Mouse (Mus musculus): Measurements from ENCODE around the gene Sox9. TPM values are rescaled to one million over a fixed set of nuclear protein-coding genes. Genes with fewer than 3 reads are reported as not detected.

Sox9 gene
- polyA plus RNA-seq (2014; fragmentation: Nextera tagmentation; extraction: Ambion mirVana) = 34.4 and 39.6 TPM in 2 replicates

DNA sequence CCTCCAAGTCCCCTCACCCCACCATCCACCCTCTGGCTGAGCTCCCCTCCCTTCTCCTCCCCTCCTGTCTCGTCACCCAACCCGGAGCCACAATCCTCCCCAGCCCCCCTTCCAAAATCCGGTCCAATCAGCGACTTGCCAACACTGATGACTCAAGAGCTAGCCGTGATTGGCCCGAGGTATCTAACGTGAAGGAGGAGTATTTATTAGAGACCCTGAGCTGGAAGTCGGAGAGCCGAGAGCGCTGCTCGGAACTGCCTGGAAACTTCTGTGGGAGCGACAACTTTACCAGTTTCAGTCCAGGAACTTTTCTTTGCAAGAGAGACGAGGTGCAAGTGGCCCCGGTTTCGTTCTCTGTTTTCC, at the start of gene Sox9:
Sox9 (plus strand) TSS at position 231 of the 363 bp plus-strand sequence.
- Histone ChIP-seq H3K36me3 (ENCODE audit: control insufficient read depth, insufficient read depth, low read length) (no peaks in the 10 kb centered on the region), H3K9me3 (ENCODE audit: control insufficient read depth, low read length) (no peaks in the 10 kb centered on the region), H3K9ac (replicated peaks; ENCODE audit: low read depth, low read length) (peak within 1 kb of the TSS; percentile 64), H3K4me1 (ENCODE audit: control insufficient read depth, insufficient read depth, low read length) (peaks cover 16% of the 10 kb centered on the region), H3K4me3 (ENCODE audit: low read depth, low read length) (peak within 1 kb of the TSS; percentile 60), H3K4me2 (ENCODE audit: low read depth, low read length) (peak within 1 kb of the TSS; percentile 93), H3K27me3 (ENCODE audit: control insufficient read depth, insufficient read depth, low read length) (no peaks in the 10 kb centered on the region), H3K27ac (ENCODE audit: low read depth, low read length) (peak within 1 kb of the TSS; percentile 76)
- peak; percentile 87 for ATAC-seq (ENCODE audit: low read depth)
- WGBS = 0% methylated on average over 15 of the region's 15 CpGs

DNA sequence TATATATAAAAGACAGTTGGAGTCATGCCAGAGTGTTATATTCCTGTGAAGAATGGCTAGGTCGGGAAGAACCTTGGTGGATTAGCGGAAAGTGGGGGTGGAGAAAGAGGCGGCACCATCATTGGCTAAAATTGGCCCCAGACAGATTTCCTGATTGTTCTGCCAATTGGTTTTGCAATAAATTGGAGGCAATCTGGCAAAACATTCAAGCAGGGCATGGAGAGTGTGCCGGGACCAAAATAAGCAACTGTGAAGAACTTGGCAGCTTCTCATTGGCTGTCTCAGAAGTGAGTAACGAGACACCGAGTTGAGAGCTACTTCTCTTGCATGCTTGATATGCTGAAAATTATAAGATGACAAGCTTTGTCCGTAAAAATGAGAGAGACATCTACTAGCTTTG, 49.6 kb upstream of the Sox9 start:
- no peak overlapping the region for H3K4me2 ChIP-seq (ENCODE audit: low read depth, low read length)
- no peaks in the 10 kb centered on the region for H3K9me3 ChIP-seq (ENCODE audit: control insufficient read depth, low read length)
- no peak overlapping the region for H3K27ac ChIP-seq (ENCODE audit: low read depth, low read length)
- ATAC-seq (ENCODE audit: low read depth) = no peak
- no peaks in the 10 kb centered on the region for H3K4me1 ChIP-seq (ENCODE audit: control insufficient read depth, insufficient read depth, low read length)
- no peak overlapping the region for H3K9ac ChIP-seq (replicated peaks; ENCODE audit: low read depth, low read length)
- no peaks in the 10 kb centered on the region for H3K27me3 ChIP-seq (ENCODE audit: control insufficient read depth, insufficient read depth, low read length)
- WGBS = 83% methylated on average over 7 of the region's 7 CpGs
- H3K36me3 ChIP-seq (ENCODE audit: control insufficient read depth, insufficient read depth, low read length) = no peaks in the 10 kb centered on the region
- no peak overlapping the region for H3K4me3 ChIP-seq (ENCODE audit: low read depth, low read length)

DNA sequence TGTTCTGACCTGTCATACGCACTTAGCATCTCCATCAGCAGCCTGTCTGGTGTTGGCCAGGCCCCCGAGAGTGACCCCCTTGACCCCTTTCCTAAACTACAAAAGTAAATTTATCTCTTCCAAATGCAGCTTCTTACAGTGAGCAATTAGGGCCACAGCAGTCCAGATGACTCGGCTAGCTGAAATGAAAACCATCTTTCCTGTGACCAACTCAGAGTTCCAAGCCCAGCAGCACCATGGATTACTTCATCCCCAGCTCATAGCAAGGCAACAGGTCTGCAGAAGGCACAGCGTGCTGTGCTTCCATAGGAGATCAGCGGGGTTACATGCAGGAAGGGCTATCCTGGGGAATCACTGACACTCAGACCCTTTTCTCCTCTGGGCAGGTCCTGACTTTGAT, 45.0 kb upstream of the Sox9 start:
- no peak for ATAC-seq (ENCODE audit: low read depth)
- H3K9ac ChIP-seq (replicated peaks; ENCODE audit: low read depth, low read length) = no peak overlapping the region
- H3K4me1 ChIP-seq (ENCODE audit: control insufficient read depth, insufficient read depth, low read length) = no peaks in the 10 kb centered on the region
- H3K36me3 ChIP-seq (ENCODE audit: control insufficient read depth, insufficient read depth, low read length) = no peaks in the 10 kb centered on the region
- 87% methylated on average over 5 of the region's 5 CpGs for WGBS
- H3K4me2 ChIP-seq (ENCODE audit: low read depth, low read length) = no peak overlapping the region
- H3K27me3 ChIP-seq (ENCODE audit: control insufficient read depth, insufficient read depth, low read length) = no peaks in the 10 kb centered on the region
- H3K9me3 ChIP-seq (ENCODE audit: control insufficient read depth, low read length) = no peaks in the 10 kb centered on the region
- H3K27ac ChIP-seq (ENCODE audit: low read depth, low read length) = no peak overlapping the region
- H3K4me3 ChIP-seq (ENCODE audit: low read depth, low read length) = no peak overlapping the region

DNA sequence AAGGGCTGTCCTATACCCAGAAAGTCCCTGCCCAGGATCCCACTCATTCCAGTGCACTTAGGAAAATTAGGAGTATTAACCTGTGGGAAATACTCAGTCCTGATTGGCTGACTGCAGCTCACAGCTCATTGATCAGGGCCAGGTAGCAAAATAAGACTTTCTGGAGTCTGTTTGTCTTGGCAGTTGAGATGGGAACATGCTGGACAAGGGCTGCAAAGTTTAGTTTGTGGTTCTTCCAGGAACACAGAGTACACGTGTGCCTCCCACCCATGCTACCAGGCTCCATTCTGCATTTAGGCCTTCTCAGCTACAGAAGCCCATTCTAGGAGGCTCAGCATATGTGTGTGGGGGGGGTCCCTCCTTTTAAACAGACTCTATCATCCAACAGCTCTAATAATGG, 42.3 kb upstream of the Sox9 start:
- Histone ChIP-seq H3K4me2 (ENCODE audit: low read depth, low read length) (no peak overlapping the region), H3K4me1 (ENCODE audit: control insufficient read depth, insufficient read depth, low read length) (no peaks in the 10 kb centered on the region), H3K9me3 (ENCODE audit: control insufficient read depth, low read length) (no peaks in the 10 kb centered on the region), H3K27me3 (ENCODE audit: control insufficient read depth, insufficient read depth, low read length) (no peaks in the 10 kb centered on the region), H3K9ac (replicated peaks; ENCODE audit: low read depth, low read length) (no peak overlapping the region), H3K36me3 (ENCODE audit: control insufficient read depth, insufficient read depth, low read length) (no peaks in the 10 kb centered on the region), H3K27ac (ENCODE audit: low read depth, low read length) (no peak overlapping the region), H3K4me3 (ENCODE audit: low read depth, low read length) (no peak overlapping the region)
- 97% methylated on average over 1 of the region's 1 CpGs for WGBS
- no peak for ATAC-seq (ENCODE audit: low read depth)

DNA sequence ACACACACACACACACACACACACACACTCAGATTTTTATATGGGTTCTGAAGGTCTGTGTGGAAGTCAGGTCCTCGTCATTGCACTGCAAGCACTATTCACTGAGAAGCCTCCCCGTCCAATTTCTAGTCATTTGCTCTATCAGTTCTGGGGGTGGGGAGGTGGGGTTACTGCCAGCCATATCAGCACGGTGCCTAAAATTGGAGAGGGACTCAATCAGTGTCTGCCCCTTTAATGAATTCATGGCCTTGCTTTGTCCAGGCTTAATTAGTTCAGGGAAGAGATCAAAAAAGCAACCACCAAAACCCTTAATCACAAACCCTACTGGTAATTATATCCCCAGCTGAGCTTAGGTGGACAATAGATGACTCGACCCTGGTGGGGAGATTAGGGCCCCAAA, 25.5 kb upstream of the Sox9 start:
- 9% methylated on average over 4 of the region's 4 CpGs for WGBS
- ATAC-seq (ENCODE audit: low read depth) = no peak
- no peaks in the 10 kb centered on the region for H3K4me1 ChIP-seq (ENCODE audit: control insufficient read depth, insufficient read depth, low read length)
- no peak overlapping the region for H3K9ac ChIP-seq (replicated peaks; ENCODE audit: low read depth, low read length)
- no peaks in the 10 kb centered on the region for H3K27me3 ChIP-seq (ENCODE audit: control insufficient read depth, insufficient read depth, low read length)
- no peak overlapping the region for H3K27ac ChIP-seq (ENCODE audit: low read depth, low read length)
- no peak overlapping the region for H3K4me2 ChIP-seq (ENCODE audit: low read depth, low read length)
- no peaks in the 10 kb centered on the region for H3K9me3 ChIP-seq (ENCODE audit: control insufficient read depth, low read length)
- no peaks in the 10 kb centered on the region for H3K36me3 ChIP-seq (ENCODE audit: control insufficient read depth, insufficient read depth, low read length)
- no peak overlapping the region for H3K4me3 ChIP-seq (ENCODE audit: low read depth, low read length)

DNA sequence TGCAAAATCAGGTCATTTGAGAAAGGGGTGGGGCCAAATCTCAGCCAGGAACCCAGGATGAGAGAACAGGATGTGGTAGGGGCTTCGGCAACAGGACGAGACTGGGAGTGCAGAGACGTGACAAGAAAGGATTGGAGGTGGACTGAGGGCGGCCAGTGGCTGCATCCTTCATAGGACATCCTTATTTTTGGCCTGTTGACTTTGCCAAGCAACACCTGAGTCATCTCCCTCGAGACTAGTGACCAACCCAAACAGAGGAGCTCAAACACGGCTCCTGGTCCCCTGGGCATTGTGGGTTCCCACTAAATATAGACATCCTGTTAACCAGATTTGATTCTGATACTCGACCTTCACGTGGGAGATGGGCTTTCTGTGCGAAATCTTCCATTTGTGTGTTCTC, 24.0 kb upstream of the Sox9 start:
- no peaks in the 10 kb centered on the region for H3K36me3 ChIP-seq (ENCODE audit: control insufficient read depth, insufficient read depth, low read length)
- H3K27me3 ChIP-seq (ENCODE audit: control insufficient read depth, insufficient read depth, low read length) = no peaks in the 10 kb centered on the region
- H3K4me3 ChIP-seq (ENCODE audit: low read depth, low read length) = no peak overlapping the region
- H3K4me1 ChIP-seq (ENCODE audit: control insufficient read depth, insufficient read depth, low read length) = no peaks in the 10 kb centered on the region
- H3K9me3 ChIP-seq (ENCODE audit: control insufficient read depth, low read length) = no peaks in the 10 kb centered on the region
- no peak overlapping the region for H3K9ac ChIP-seq (replicated peaks; ENCODE audit: low read depth, low read length)
- no peak for ATAC-seq (ENCODE audit: low read depth)
- H3K4me2 ChIP-seq (ENCODE audit: low read depth, low read length) = no peak overlapping the region
- 78% methylated on average over 9 of the region's 9 CpGs for WGBS
- H3K27ac ChIP-seq (ENCODE audit: low read depth, low read length) = no peak overlapping the region

DNA sequence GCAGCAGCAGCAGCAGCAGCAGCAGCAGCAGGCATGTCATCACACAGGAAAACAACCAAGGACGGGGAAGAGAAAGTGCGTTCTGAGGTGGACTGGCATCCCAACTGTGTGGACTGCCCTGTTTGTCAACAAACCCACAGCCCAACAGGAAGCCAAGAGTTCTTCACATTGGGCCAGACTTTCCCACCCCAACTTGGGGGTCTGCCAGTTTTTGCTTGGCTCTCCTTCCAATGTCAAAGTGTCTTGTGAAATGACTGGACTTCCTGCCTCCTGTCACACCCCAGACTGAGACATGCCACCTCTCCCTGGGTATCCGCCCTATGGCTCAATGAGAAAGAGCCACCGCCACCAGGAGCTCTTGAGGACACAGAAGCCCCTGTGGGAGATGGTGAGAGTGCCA, 15.1 kb upstream of the Sox9 start:
- Histone ChIP-seq H3K9me3 (ENCODE audit: control insufficient read depth, low read length) (no peaks in the 10 kb centered on the region), H3K36me3 (ENCODE audit: control insufficient read depth, insufficient read depth, low read length) (no peaks in the 10 kb centered on the region), H3K9ac (replicated peaks; ENCODE audit: low read depth, low read length) (no peak overlapping the region), H3K27ac (ENCODE audit: low read depth, low read length) (no peak overlapping the region), H3K4me1 (ENCODE audit: control insufficient read depth, insufficient read depth, low read length) (no peaks in the 10 kb centered on the region), H3K4me2 (ENCODE audit: low read depth, low read length) (no peak overlapping the region), H3K4me3 (ENCODE audit: low read depth, low read length) (no peak overlapping the region), H3K27me3 (ENCODE audit: control insufficient read depth, insufficient read depth, low read length) (no peaks in the 10 kb centered on the region)
- WGBS = 88% methylated on average over 4 of the region's 4 CpGs
- no peak for ATAC-seq (ENCODE audit: low read depth)

DNA sequence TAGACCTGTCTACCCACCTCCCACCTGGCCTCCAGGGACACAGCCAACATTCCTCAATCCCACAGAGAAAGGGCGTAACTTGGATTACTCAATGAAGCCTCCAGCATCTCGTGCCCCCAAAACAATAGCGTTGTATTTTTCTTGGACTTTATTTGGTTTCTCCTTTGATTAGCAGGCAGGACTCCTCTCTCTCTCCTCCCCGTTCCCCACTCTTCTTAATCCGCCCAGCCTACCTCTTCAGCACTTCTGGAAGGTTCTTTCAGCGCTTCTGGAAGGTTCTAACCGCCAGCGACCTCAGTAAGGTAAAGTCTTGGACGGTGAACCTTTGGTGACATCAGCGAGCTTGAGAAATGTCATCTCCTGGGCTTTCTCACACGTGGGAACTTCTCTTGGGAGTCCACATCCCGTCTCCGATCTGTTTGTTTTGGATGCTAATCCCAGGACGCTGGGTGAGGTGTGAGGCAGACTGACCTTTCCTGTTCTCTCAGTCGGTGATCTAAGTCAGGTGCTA, 14.4 kb upstream of the Sox9 start:
- no peaks in the 10 kb centered on the region for H3K9me3 ChIP-seq (ENCODE audit: control insufficient read depth, low read length)
- H3K27ac ChIP-seq (ENCODE audit: low read depth, low read length) = no peak overlapping the region
- WGBS = 87% methylated on average over 15 of the region's 15 CpGs
- no peak for ATAC-seq (ENCODE audit: low read depth)
- no peak overlapping the region for H3K9ac ChIP-seq (replicated peaks; ENCODE audit: low read depth, low read length)
- no peak overlapping the region for H3K4me2 ChIP-seq (ENCODE audit: low read depth, low read length)
- H3K4me3 ChIP-seq (ENCODE audit: low read depth, low read length) = no peak overlapping the region
- H3K27me3 ChIP-seq (ENCODE audit: control insufficient read depth, insufficient read depth, low read length) = no peaks in the 10 kb centered on the region
- no peaks in the 10 kb centered on the region for H3K36me3 ChIP-seq (ENCODE audit: control insufficient read depth, insufficient read depth, low read length)
- H3K4me1 ChIP-seq (ENCODE audit: control insufficient read depth, insufficient read depth, low read length) = no peaks in the 10 kb centered on the region

DNA sequence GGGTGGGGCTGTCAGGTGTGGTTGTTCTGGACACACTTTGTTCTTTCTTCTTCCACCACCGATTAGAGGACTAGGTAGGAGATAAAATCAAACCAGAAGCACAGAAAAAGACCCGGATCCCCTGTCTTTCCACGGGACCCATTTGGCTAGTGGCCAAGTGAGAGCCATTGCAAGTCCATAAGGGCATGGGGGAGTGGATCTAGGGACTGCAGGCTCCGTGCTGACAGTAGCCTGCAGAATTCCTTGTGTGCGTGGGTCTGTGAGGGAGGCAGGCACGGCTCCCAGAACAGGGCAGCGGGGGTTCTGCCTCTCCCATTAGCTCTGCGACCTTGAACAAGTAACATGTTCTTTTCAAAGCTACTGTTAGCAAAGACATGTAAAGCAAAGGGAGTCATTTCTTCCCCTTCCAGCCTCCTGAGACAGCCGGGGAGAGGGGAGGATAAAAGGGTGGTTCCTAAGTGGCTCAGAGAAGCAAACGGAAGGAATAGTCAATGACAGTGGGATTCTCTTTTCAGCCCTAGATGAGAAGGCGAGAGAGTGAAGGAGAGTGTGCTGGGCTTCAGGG, 9.2 kb upstream of the Sox9 start:
- H3K4me2 ChIP-seq (ENCODE audit: low read depth, low read length) = no peak overlapping the region
- no peak overlapping the region for H3K27ac ChIP-seq (ENCODE audit: low read depth, low read length)
- H3K9me3 ChIP-seq (ENCODE audit: control insufficient read depth, low read length) = no peaks in the 10 kb centered on the region
- H3K27me3 ChIP-seq (ENCODE audit: control insufficient read depth, insufficient read depth, low read length) = no peaks in the 10 kb centered on the region
- no peaks in the 10 kb centered on the region for H3K4me1 ChIP-seq (ENCODE audit: control insufficient read depth, insufficient read depth, low read length)
- ATAC-seq (ENCODE audit: low read depth) = no peak
- H3K9ac ChIP-seq (replicated peaks; ENCODE audit: low read depth, low read length) = no peak overlapping the region
- no peaks in the 10 kb centered on the region for H3K36me3 ChIP-seq (ENCODE audit: control insufficient read depth, insufficient read depth, low read length)
- no peak overlapping the region for H3K4me3 ChIP-seq (ENCODE audit: low read depth, low read length)
- 35% methylated on average over 11 of the region's 11 CpGs for WGBS

All from neural tube, embryonic 14.5 days (tissue).